Comparison of ENCODE assay signal across 1 mouse cellular context in the genomic region with DNA sequence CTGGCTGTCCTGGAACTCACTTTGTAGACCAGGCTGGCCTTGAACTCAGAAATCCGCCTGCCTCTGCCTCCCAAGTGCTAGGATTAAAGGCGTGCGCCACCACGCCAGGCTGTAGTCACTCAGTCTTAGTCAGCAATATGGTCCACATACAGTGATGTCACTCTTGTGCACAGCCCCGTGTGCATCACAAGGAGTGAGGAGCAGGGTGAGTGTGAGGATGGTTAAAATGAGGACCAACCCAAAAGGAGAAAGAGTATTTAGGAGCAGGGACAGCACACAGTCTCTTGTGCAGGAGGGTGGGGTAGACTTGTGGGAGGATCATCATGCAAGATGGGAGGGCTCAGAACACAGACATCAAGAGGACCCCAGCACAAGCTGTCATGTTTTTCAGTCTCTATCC.
A peak's percentile ranks its signal among the peaks of the same experiment; 100 is the strongest.
TF ChIP-seq lines count a peak whose summit lies in the region.

No protein-coding gene starts in this region.

TF ChIP-seq in CH12.LX, 34 proteins besides CTCF, POLR2A, EP300 and RAD21:
- TF ChIP-seq MAFK (IDR thresholded peaks at IDR 0.05; ENCODE audit: insufficient replicate concordance, low read length) (peak; percentile 22; the same call in 1 of the 2 replicates), ZNF384 (IDR thresholded peaks at IDR 0.05; ENCODE audit: low read depth, low read length) (0 out of 2 replicates have a peak, but pooled peaks have one; percentile 5), USF2 (conservative IDR thresholded peaks at IDR 0.05; ENCODE audit: low read depth, low read length) (no peak)
TF ChIP-seq in CH12.LX: peak in this region for 2.
